Mouse (Mus musculus) hindbrain, embryonic 12.5 days (tissue): Measurements from ENCODE around the gene Gak. TPM values are rescaled to one million over a fixed set of nuclear protein-coding genes. Genes with fewer than 3 reads are reported as not detected.

Experiments used
- ATAC-seq: fragments of 200-750 bp; cut with Nextera tagmentation; 2 replicates; pipeline ENCODE4 v1.8.0; 2017; ENCODE audit warnings: moderate TSS enrichment; ENCODE audit not compliant: low FRiP score
- H3K27ac ChIP-seq: fragments of 300-500 bp; sonication (generic); 2 replicates; pipeline ENCODE4 v1.5.1; 2016; ENCODE audit warnings: mild to moderate bottlenecking
- H3K27me3 ChIP-seq: fragments of 300-500 bp; sonication (generic); 2 replicates; pipeline ENCODE4 v1.6.1; 2016; ENCODE audit warnings: mild to moderate bottlenecking
- H3K36me3 ChIP-seq: fragments of 300-500 bp; sonication (generic); 2 replicates; pipeline ENCODE4 v1.6.1; 2016; ENCODE audit warnings: mild to moderate bottlenecking
- H3K4me1 ChIP-seq: fragments of 300-500 bp; sonication (generic); 2 replicates; pipeline ENCODE4 v1.6.1; 2016
- H3K4me2 ChIP-seq: fragments of 300-500 bp; sonication (generic); replicated peaks from 2 replicates; pipeline ENCODE4 v1.6.1; 2016; ENCODE audit warnings: mild to moderate bottlenecking
- H3K4me3 ChIP-seq: fragments of 300-500 bp; sonication (generic); 2 replicates; pipeline ENCODE4 v1.5.1; 2016; ENCODE audit warnings: mild to moderate bottlenecking
- H3K9ac ChIP-seq: fragments of 300-500 bp; sonication (generic); 2 replicates; pipeline ENCODE4 v1.6.1; 2016; ENCODE audit warnings: mild to moderate bottlenecking, moderate library complexity
- H3K9me3 ChIP-seq: fragments of 300-500 bp; sonication (generic); replicated peaks from 2 replicates; pipeline ENCODE4 v1.6.1; 2016; ENCODE audit warnings: mild to moderate bottlenecking
- WGBS: fragments of 180-500 bp; shearing (Covaris S2); methylation state at CpG from one replicate; pipeline ENCODE4 v1.1.7; 2016; 5-methylcytosine and 5-hydroxymethylcytosine counted together
- polyA plus RNA-seq: library from polyadenylated mRNA; unstranded; fragments of >200 nt; fragmentation: Nextera tagmentation; extraction: Ambion mirVana; gene quantifications from 2 replicates; pipeline ENCODE4 v1.2.1, GENCODE M21; 2016

Gene Gak
- polyA plus RNA-seq: 54.3 and 63.2 TPM in 2 replicates

DNA sequence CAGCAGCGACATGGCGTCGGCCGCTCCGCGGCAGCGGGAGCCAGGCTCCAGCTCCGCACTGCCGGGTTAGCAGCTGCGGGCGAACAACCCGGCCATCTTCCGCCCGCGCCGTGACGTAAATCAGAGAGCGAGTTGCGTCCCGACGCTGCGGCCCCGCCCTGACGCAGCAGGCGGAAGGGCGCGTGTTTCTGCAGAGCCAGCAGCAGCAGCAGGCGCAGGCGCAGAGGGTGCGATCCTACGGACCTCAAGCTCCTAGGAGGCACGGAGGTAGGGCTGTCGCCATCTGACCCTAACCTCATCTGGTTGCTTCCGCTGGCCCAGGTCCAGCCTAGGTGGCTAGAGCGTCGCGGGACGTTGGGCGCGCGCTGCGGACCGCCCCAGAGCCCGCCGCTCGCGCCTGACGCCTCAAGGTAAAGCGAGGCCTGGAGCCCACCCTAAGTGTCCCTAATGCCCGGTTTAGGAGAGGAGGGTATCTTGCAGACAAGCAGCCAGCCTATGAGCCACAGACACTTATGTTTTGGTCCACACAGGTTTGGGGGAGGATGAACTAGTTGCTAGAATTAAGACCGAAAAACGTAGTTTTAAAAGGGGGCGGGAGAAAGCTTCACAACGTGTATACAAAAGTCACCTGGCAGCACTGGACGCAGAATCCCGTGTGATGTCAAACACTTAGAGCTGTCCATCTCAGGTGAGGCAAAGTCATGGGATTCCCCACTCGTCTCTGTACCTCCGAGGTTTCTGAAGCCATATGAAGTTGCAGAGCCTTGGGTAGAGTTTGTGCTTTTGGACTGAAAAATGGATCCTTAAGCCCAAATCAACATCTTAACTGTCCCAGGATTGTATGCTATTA, at the start of gene Gak, which contains the start of gene Tmem175:
Gene Gak (minus strand): TSS at position 122 of the 850 bp plus-strand sequence.
Gene Tmem175 (plus strand): TSS at position 137 of the 850 bp plus-strand sequence.
- H3K4me1 ChIP-seq: peaks cover 19% of the 10 kb centered on the region
- under 1% methylated on average over 58 of the region's 58 CpGs for WGBS
- ATAC-seq: peak; percentile 97

DNA sequence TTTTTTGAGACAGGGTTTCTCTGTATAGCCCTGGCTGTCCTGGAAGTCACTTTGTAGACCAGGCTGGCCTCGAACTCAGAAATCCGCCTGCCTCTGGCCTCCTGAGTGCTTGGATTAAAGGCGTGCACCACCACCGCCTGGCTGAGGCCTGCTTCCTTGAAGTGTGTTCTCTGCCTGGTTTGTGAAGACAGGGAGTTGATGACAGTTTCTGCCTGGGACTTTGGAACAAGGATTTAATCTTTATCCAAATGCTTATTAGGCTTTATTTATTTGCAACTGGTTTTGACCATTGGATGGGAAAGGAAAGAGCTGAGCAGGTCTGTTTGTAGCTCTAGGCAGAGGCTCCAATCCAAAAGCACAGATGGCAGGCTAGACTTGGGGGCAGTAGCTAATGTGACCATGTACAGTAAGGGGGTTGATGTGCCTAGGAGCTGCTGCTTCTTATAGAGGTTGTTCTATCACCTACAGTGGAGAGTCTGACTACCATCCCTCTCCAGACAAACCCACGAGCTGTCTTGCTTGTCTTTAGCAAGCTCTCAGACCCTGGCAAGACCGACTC, 48.8 kb upstream of the Gak start:
- 90% methylated on average over 6 of the region's 6 CpGs for WGBS
- no peaks in the 10 kb centered on the region for H3K27me3 ChIP-seq
- H3K4me2 ChIP-seq: no peak overlapping the region
- H3K36me3 ChIP-seq: no peaks in the 10 kb centered on the region; the same call in 1 of the 2 replicates
- H3K4me1 ChIP-seq: peaks cover 12% of the 10 kb centered on the region
- ATAC-seq: no peak
- no peak overlapping the region for H3K4me3 ChIP-seq
- no peak overlapping the region for H3K9ac ChIP-seq
- no peak overlapping the region; the same call in 1 of the 2 replicates for H3K27ac ChIP-seq
- no peaks in the 10 kb centered on the region for H3K9me3 ChIP-seq

More for the DNA sequence above, at the start of gene Gak, which contains the start of gene Tmem175:
- Histone ChIP-seq H3K27ac (peak within 1 kb of the TSS; percentile 89), H3K27me3 (no peaks in the 10 kb centered on the region), H3K36me3 (no peaks in the 10 kb centered on the region), H3K9me3 (no peaks in the 10 kb centered on the region), H3K4me3 (peak within 1 kb of the TSS; percentile 91), H3K9ac (peak within 1 kb of the TSS; percentile 92), H3K4me2 (peak within 1 kb of the TSS; percentile 93)

DNA sequence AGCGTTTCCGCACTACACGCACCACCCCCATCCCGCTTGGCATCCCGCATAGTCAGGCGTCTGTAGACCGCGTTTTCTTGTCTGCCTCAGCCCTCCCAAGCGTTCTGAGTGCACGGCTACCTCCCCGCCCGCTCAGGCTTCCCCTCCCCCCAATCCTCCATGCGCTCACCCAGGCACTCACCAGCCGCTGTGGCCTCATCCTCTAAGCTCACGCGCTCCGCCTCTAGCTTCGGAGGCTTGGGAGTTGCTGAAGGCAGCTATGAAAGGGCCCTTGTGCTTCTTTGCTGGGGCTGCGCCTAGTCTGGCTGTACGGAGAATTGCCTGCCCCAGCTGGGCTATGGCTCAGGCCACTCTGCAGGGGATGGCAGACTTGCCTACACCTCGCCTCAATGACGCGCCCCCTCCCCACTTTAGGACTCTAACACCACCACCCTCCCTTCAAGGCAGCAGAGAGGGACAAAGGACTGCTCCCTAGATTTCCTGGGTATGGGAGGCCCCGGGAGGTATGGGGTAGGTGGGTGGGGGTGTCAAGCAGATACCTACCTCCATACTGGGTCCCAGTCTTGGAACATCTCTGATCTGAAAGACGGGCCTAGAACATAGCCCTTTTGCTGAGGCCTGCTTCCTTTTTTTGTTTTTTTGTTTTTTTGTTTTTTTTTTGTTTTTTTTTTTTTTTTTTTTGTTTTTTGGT, 48.2 kb upstream of the Gak start:
- Histone ChIP-seq H3K27me3 (no peaks in the 10 kb centered on the region), H3K4me1 (peaks cover 12% of the 10 kb centered on the region), H3K27ac (peak overlapping the region; percentile 86), H3K4me2 (peak overlapping the region; percentile 51), H3K9ac (peak overlapping the region; percentile 54), H3K4me3 (peak overlapping the region; percentile 28), H3K9me3 (no peaks in the 10 kb centered on the region), H3K36me3 (peaks cover 1% of the 10 kb centered on the region; the same call in 1 of the 2 replicates)
- ATAC-seq: peak; percentile 92
- WGBS: 2% methylated on average over 25 of the region's 25 CpGs

DNA sequence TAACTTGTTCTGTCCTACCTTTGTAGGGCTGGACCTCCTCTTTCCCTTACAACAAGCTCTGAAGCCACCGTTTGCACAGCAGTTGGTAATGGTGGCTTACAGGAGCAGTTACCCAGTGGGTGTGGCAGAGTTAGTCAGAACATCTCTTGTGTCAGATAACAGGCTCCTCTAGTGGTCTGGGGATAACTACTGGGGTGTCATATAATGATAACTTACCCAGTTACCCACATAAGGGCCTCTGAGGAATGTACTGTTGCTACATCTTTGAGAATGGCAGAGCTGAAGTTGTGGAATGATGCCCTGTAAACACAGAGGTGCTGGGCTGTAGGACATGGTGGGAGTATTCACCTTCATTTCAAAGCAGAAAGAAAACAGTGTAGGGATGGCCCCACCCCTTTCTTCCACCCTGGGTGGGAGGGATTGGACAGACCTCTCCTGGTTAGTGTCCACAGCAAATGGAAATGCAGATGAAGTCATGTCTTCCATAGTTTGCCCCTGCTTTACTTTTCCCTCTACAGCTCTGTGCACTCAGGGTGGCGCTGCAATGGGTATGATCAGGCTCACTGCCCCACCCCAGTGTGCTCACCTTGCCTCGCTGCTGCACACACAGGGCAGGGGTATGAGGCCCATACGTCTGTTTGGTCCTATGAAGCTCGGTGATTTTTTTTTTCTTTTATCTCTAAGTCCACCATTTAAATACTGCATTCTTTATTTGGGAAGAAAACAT, 47.4 kb upstream of the Gak start:
- peaks cover 10% of the 10 kb centered on the region for H3K36me3 ChIP-seq
- H3K4me2 ChIP-seq: peak overlapping the region; percentile 51
- H3K27ac ChIP-seq: peak overlapping the region; percentile 86
- peak overlapping the region; percentile 54; the same call in 1 of the 2 replicates for H3K9ac ChIP-seq
- WGBS: 18% methylated on average over 5 of the region's 5 CpGs
- no peaks in the 10 kb centered on the region for H3K9me3 ChIP-seq
- peak; percentile 62 for ATAC-seq
- peak overlapping the region; percentile 28 for H3K4me3 ChIP-seq
- H3K27me3 ChIP-seq: no peaks in the 10 kb centered on the region
- H3K4me1 ChIP-seq: peaks cover 12% of the 10 kb centered on the region

DNA sequence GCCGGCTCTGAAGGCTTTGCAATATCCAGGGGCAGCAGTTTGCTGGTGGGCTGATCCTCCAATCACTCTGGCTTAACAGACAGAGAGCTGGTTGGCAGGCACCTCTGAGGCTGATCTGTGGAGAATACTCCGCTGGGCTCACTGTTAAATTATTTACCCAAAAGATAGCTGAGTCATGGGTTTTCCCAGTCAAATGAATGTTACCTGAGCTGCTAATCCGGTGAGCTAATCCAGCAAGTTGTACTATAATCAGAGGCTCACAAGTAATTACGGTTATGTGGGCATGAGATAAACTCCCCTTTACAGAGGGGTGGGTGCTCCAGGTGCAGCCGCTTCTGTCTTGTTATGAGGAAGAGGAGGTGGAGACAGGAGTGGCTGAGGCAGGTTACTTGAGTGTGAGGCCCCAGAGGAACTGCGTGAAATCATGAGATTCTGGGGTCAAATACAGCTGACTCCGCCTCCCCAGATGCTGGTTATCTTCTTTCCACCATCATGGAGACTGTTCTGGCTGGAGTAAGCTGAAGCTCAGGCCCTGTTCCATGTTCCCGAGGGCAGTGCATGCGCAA, 45.8 kb upstream of the Gak start, which contains the start of gene Slc26a1:
Gene Slc26a1 (minus strand): TSS at position 319 of the 566 bp plus-strand sequence.
- peaks cover 12% of the 10 kb centered on the region for H3K4me1 ChIP-seq
- ATAC-seq: no peak
- H3K27ac ChIP-seq: no peak within 1 kb of the TSS
- no peak within 1 kb of the TSS for H3K9ac ChIP-seq
- 82% methylated on average over 9 of the region's 9 CpGs for WGBS
- no peak within 1 kb of the TSS for H3K4me2 ChIP-seq
- no peaks in the 10 kb centered on the region for H3K27me3 ChIP-seq
- H3K36me3 ChIP-seq: peaks cover 16% of the 10 kb centered on the region
- no peaks in the 10 kb centered on the region for H3K9me3 ChIP-seq
- no peak within 1 kb of the TSS for H3K4me3 ChIP-seq

DNA sequence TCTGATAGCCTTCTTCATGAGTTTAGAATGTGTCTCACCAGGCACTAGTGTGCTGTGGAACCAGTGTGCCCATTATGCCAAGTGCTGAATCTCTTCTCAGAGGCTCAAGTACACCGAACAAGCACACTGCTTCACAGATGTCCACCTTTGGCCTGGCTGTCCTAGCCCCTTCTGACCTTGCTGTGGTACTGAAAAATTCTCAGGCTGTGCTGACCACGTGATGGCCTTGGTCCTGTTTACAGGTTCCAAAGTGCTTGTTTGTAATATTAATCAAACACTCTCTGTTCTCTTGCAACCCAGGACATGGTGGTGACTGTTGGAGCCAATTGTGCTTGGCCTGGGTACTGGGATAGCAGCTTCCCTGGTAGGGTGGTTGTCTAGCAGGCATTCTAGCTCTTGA, 45.1 kb upstream of the Gak start:
- no peaks in the 10 kb centered on the region for H3K9me3 ChIP-seq
- no peaks in the 10 kb centered on the region for H3K27me3 ChIP-seq
- H3K36me3 ChIP-seq: peaks cover 16% of the 10 kb centered on the region
- no peak overlapping the region for H3K27ac ChIP-seq
- no peak for ATAC-seq
- no peak overlapping the region for H3K4me2 ChIP-seq
- no peak overlapping the region for H3K9ac ChIP-seq
- no peak overlapping the region for H3K4me3 ChIP-seq
- 88% methylated on average over 2 of the region's 2 CpGs for WGBS
- peaks cover 19% of the 10 kb centered on the region for H3K4me1 ChIP-seq

DNA sequence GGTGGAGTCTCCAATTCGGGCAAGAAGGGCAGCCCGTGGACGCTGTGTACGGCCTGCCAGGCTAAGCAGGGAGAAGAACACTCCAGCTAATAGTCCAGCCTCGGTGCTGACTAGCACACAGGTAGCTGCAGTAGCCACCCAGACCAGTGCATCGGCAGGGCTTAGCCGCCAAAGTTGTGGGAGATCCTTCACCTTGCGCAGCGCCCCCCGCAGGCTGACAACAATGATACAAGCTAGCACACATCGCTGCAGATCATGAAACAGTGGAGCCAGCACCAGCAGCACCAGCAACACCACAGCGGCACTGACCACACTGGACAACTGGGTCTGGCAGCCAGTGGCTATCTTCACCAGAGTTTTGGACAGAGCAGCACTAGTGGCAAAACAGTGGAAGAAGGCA, 42.2 kb upstream of the Gak start:
- Histone ChIP-seq H3K36me3 (peaks cover 16% of the 10 kb centered on the region), H3K27me3 (no peaks in the 10 kb centered on the region), H3K4me2 (no peak overlapping the region), H3K4me1 (peaks cover 18% of the 10 kb centered on the region), H3K9ac (no peak overlapping the region), H3K4me3 (no peak overlapping the region), H3K9me3 (no peaks in the 10 kb centered on the region), H3K27ac (no peak overlapping the region)
- WGBS: 90% methylated on average over 12 of the region's 12 CpGs
- no peak for ATAC-seq

DNA sequence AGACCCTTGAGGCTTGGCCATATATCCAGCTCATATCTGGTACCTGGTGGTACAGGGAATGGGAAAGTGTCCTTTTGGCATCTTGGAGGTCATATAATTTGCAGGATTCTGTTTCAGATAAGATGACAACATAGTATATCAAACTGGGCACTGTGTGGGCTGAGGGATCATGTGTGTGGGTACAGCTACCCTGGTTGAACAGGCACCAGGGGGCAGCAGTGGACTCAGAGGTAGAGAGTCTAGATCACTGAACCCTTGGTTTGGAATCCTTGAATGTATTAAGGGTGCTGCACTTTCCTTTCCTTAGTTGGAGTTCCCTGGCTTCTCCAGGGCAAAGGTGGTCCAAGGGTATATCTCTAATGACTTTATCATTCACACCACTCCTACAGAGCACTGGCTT, 41.2 kb upstream of the Gak start:
- Histone ChIP-seq H3K9me3 (no peaks in the 10 kb centered on the region), H3K4me3 (no peak overlapping the region), H3K27ac (no peak overlapping the region), H3K4me2 (no peak overlapping the region), H3K4me1 (peaks cover 15% of the 10 kb centered on the region), H3K9ac (no peak overlapping the region), H3K36me3 (peaks cover 16% of the 10 kb centered on the region), H3K27me3 (no peaks in the 10 kb centered on the region)
- ATAC-seq: no peak

DNA sequence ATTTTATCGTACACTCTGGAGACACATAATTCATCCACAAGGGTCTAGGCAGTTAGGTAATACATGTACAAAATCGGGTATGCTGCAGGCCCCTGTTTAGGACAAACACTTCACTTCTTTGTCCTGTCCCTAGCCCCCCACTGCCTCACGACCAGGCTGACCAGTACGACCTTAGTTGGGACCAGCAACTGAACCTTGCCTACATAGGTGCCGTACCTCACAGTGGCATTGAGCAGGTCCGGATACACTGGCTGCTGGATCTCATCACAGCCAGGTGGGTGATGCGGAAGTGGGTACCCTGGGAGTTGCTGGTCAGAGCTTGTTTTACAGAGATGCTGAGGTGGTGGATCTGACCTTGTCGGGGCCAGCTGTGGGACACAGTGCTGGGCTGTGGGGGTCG, 40.4 kb upstream of the Gak start:
- H3K27ac ChIP-seq: no peak overlapping the region

DNA sequence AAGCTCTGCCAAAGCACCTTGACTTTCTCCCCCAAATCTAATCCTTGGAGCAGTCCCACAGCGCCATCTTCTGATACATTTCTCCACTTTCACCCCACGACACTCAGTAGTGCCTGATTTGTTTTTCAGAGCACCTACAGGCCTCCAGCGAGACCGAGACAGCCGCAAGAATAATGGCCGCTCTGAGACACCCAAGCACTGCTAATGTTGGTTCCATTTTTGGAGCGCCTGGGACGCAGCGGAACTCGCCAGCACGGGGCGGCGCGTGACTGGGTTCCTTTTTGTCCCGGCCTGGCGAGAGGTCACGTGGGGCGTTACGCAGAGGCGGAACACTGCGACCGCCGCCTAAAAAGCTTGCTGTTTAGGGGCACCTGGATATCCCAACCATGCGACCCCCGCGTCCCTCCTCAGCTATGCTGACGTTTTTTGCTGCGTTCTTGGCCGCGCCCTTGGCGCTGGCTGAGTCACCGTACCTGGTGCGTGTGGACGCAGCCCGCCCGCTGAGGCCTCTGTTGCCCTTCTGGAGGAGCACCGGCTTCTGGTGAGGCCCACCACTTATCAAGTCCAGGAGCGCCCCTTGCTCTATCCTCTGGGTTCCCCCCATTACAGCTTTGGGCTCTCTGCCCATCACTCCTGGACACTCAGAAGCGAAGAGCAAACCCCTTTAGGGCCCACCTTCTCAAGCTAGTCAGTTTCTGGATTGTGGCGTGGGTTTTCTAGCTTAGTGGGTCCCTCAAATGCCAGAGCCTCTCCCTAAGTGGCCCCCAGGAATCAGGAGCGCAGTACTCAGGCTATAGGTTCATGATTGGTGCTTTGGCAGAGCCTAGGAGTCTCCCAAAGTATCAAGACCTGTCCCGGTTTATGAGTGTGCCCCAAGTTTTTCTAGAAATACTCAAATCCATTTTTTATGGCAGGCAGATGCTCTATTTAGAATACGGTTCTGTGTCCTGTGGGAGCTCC, 39.7 kb upstream of the Gak start, which contains the start of gene Dgkq:
Gene Dgkq (minus strand): TSS at position 696 of the 960 bp plus-strand sequence.
- peak within 1 kb of the TSS; percentile 77 for H3K4me2 ChIP-seq
- peaks cover 15% of the 10 kb centered on the region for H3K4me1 ChIP-seq
- H3K9me3 ChIP-seq: no peaks in the 10 kb centered on the region
- H3K27me3 ChIP-seq: no peaks in the 10 kb centered on the region
- peak within 1 kb of the TSS; percentile 85 for H3K27ac ChIP-seq
- peak within 1 kb of the TSS; percentile 68 for H3K9ac ChIP-seq
- ATAC-seq: peak; percentile 81
- 8% methylated on average over 43 of the region's 43 CpGs for WGBS
- peaks cover 16% of the 10 kb centered on the region for H3K36me3 ChIP-seq
- peak within 1 kb of the TSS; percentile 47 for H3K4me3 ChIP-seq

More for the DNA sequence above, 40.4 kb upstream of the Gak start:
- H3K4me3 ChIP-seq: peak overlapping the region; percentile 47
- peaks cover 16% of the 10 kb centered on the region for H3K36me3 ChIP-seq
- H3K9ac ChIP-seq: no peak overlapping the region
- peak overlapping the region; percentile 77 for H3K4me2 ChIP-seq
- WGBS: 83% methylated on average over 9 of the region's 9 CpGs
- peaks cover 15% of the 10 kb centered on the region for H3K4me1 ChIP-seq
- no peaks in the 10 kb centered on the region for H3K9me3 ChIP-seq
- peak; percentile 9; the same call in 1 of the 2 replicates for ATAC-seq
- H3K27me3 ChIP-seq: no peaks in the 10 kb centered on the region
